Mouse (Mus musculus) forebrain, embryonic 12.5 days (tissue): Measurements from ENCODE around the gene Sqstm1. TPM values are rescaled to one million over a fixed set of nuclear protein-coding genes. Genes with fewer than 3 reads are reported as not detected.

Source experiments
- ATAC-seq: fragments of 200-750 bp; cut with Nextera tagmentation; 2 replicates; pipeline ENCODE4 v1.8.0; 2017; ENCODE audit warnings: moderate TSS enrichment; ENCODE audit not compliant: low FRiP score
- H3K27ac ChIP-seq: fragments of 300-500 bp; sonication (generic); 2 replicates; pipeline ENCODE4 v1.5.1; 2016; ENCODE audit warnings: mild to moderate bottlenecking
- H3K27me3 ChIP-seq: fragments of 300-500 bp; sonication (generic); 2 replicates; pipeline ENCODE4 v1.6.1; 2016; ENCODE audit warnings: mild to moderate bottlenecking
- H3K36me3 ChIP-seq: fragments of 300-500 bp; sonication (generic); replicated peaks from 2 replicates; pipeline ENCODE4 v1.6.1; 2016; ENCODE audit warnings: mild to moderate bottlenecking
- H3K4me1 ChIP-seq: fragments of 300-500 bp; sonication (generic); 2 replicates; pipeline ENCODE4 v1.6.1; 2016
- H3K4me2 ChIP-seq: fragments of 300-500 bp; sonication (generic); 2 replicates; pipeline ENCODE4 v1.6.1; 2016; ENCODE audit warnings: mild to moderate bottlenecking, moderate library complexity
- H3K4me3 ChIP-seq: fragments of 300-500 bp; sonication (generic); replicated peaks from 2 replicates; pipeline ENCODE4 v1.5.1; 2016; ENCODE audit warnings: mild to moderate bottlenecking
- H3K9ac ChIP-seq: fragments of 300-500 bp; sonication (generic); 2 replicates; pipeline ENCODE4 v1.6.1; 2016; ENCODE audit warnings: mild to moderate bottlenecking
- H3K9me3 ChIP-seq: fragments of 300-500 bp; sonication (generic); 2 replicates; pipeline ENCODE4 v1.6.1; 2016
- WGBS: fragments of 180-500 bp; shearing (Covaris S2); methylation state at CpG from one replicate; pipeline ENCODE4 v1.1.7; 2016; 5-methylcytosine and 5-hydroxymethylcytosine counted together
- polyA plus RNA-seq: library from polyadenylated mRNA; unstranded; fragments of >200 nt; fragmentation: Nextera tagmentation; extraction: Ambion mirVana; gene quantifications from 2 replicates; pipeline ENCODE4 v1.2.1, GENCODE M21; 2016

Sqstm1 gene
- polyA plus RNA-seq, 1 experiment from 2014 or later = 169 TPM

DNA sequence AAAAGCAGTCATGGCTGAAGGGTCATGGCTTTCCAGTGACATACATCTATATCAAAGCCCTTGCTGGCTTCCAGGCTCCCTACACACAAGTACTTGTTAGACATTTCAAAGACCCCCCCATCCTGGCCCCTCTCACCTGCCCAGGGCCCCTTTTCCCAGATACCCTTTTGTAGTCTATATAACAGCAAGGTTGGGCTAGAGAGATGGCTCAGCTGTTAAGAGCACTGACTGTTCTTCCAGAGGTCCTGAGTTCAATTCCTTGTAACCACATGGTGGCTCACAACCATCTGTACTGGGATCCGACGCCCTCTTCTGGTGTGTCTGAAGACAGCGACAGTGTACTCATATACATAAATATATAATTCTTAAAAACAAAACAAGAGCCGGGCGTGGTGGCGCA is 4.0 kb upstream of the Sqstm1 start:
- no peaks in the 10 kb centered on the region for H3K27me3 ChIP-seq
- ATAC-seq = no peak
- no peak overlapping the region for H3K4me2 ChIP-seq
- 92% methylated on average over 6 of the region's 6 CpGs for WGBS
- no peak overlapping the region for H3K4me3 ChIP-seq
- H3K27ac ChIP-seq = no peak overlapping the region
- H3K9ac ChIP-seq = no peak overlapping the region
- H3K9me3 ChIP-seq = no peaks in the 10 kb centered on the region
- H3K36me3 ChIP-seq = no peaks in the 10 kb centered on the region
- H3K4me1 ChIP-seq = peaks cover 18% of the 10 kb centered on the region

DNA sequence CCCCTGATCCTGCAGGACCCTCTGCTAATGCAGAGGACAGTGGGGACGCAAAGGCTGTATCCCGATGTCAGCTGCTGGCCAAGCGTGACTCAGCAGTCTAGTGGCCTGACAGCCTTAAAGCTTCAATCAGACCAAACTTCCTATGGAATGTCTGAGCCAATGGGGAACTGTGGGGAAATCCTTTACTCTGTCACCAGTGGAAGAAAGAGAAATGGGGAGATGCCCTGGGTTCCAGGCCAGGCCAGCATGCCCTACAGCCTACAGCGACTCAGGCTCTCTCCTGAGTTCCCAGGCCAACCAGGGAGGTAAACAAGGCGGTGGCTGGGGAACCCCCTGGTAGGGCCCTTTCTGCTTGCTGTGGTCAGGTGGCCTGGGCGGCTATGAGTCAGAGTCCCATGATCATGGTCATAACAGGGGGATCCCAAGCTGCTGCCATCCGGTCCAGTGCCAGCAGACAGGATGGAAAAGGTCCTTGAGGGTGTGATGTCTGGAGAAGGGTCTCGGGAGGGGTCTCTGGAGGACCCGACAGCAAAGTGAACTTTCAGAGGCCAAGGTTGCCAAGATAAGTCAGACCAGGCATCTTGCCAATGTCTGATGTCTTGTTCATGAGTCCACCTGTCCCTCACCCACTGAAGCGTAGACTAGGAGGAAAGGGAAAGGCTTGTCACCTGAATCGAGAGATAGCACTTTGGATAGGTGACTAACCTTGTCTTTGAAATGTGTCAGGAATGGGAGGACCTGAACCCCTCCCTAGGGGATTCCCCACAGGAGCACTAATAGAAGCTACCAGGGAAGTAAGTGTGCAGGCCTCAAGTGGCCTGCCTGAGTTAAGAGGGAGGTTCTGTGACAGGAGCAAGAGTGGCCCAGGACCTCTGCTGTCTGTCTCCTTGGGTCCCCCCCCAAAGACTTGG is 2.5 kb upstream of the Sqstm1 start:
- 67% methylated on average over 11 of the region's 11 CpGs for WGBS

DNA sequence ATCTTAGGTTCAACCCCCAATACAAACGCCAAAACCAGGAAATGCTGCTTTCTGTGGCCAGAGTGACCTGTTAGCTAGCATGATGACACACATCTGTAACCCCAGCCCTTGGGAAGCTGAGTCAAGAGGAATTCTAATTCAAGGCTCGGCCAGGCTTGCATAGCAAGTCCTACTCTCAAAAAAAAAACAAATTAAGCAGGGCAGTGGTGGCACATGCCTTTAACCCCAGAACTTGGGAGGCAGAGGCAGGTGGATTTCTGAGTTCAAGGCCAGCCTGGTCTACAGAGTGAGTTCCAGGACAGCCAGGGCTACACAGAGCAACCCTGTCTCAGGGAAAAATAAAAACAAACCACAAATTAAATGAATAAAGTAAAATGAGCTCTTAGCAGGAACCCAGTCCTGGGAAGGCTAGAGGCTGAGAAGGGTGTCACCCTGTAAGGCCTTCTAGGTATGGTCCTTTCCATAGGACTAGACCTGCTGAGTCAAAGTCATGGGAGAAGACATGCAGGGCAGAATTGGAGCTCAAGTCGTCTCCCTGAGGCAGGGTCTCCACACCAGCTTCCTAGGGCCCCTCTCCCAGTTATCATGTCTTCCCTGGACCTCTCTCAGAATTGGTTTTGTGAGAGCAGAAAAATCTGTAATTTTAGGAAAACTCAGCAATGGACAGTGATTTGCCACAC is 1.6 kb upstream of the Sqstm1 start:
- no peak for ATAC-seq
- H3K27me3 ChIP-seq = no peaks in the 10 kb centered on the region
- H3K36me3 ChIP-seq = peaks cover 7% of the 10 kb centered on the region
- H3K4me1 ChIP-seq = peaks cover 27% of the 10 kb centered on the region
- no peaks in the 10 kb centered on the region for H3K9me3 ChIP-seq
- 81% methylated on average over 3 of the region's 3 CpGs for WGBS
- no peak overlapping the region for H3K4me3 ChIP-seq
- no peak overlapping the region for H3K9ac ChIP-seq
- no peak overlapping the region for H3K27ac ChIP-seq
- no peak overlapping the region for H3K4me2 ChIP-seq

More for the DNA sequence above, 2.5 kb upstream of the Sqstm1 start:
- Histone ChIP-seq H3K36me3 (no peaks in the 10 kb centered on the region), H3K9me3 (no peaks in the 10 kb centered on the region), H3K27ac (0 out of 2 replicates have a peak overlapping the region, but pooled peaks have one; percentile 0), H3K4me3 (no peak overlapping the region), H3K4me2 (no peak overlapping the region), H3K27me3 (no peaks in the 10 kb centered on the region), H3K4me1 (peaks cover 27% of the 10 kb centered on the region), H3K9ac (no peak overlapping the region)
- no peak for ATAC-seq

DNA sequence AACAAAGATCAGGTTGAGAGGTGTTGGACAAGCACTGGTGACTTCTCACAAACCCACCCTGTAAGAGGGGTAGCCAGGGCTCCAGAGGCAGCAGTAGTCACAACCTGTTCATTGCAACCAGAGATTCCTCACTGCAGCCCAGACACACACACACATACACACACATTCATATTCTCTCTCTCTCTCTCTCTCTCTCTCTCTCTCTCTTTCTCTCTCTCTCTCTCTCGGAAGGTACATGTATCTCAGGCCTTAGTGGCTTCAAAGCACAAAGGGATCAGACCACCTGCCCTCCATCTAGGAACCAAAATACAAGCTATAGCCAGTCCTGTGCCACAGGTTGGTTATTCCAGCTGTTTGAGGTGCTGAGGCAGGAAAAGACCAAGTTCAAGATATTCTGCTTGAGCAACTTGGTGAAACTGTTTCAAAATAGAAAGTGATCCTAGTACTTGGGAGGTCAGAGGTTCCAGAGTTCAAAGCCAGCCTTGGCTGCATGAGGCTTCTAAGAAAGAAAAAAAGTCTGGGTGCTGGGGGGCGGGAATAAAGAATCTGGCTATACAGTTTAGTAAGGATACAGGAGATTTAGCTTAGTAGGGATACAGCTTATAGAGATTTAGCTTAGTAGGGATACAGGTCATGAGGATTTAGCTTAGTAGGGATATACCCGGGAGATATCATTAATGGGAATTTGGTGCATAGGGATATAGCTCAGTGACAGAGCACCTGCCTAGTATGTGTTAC is 864 bp upstream of the Sqstm1 start:
- 90% methylated on average over 3 of the region's 3 CpGs for WGBS
- Histone ChIP-seq H3K9me3 (no peaks in the 10 kb centered on the region), H3K4me3 (peak overlapping the region; percentile 68), H3K27ac (peak overlapping the region; percentile 93; the same call in 1 of the 2 replicates), H3K9ac (no peak overlapping the region; the same call in 1 of the 2 replicates), H3K4me1 (peaks cover 25% of the 10 kb centered on the region), H3K4me2 (peak overlapping the region; percentile 61), H3K27me3 (no peaks in the 10 kb centered on the region), H3K36me3 (peaks cover 15% of the 10 kb centered on the region)
- no peak for ATAC-seq

DNA sequence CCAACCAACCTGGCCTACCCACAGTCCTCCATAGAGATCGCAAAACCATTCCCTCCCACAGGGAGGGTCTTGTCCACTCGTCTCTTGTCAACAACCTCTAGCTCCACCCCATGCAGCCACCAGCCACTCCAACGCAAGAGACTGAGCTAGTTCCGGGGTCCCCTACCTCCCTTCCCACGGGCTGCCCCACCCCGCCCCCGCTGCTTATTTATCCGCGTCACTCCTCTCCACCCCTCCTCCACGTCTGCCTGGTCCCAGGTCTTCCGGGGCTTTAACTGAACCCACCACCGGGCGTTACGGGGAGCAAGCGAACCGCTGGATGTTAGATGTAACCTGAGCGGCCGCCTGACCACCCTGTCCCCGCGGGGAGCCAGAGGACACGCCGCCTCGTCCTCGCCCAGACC is 524 bp downstream of the Sqstm1 start:
- Histone ChIP-seq H3K36me3 (peaks cover 28% of the 10 kb centered on the region), H3K9me3 (no peaks in the 10 kb centered on the region), H3K9ac (peak overlapping the region; percentile 73), H3K4me1 (peaks cover 13% of the 10 kb centered on the region), H3K4me3 (peak overlapping the region; percentile 68), H3K27ac (peak overlapping the region; percentile 93), H3K4me2 (peak overlapping the region; percentile 61), H3K27me3 (no peaks in the 10 kb centered on the region)
- WGBS = under 1% methylated on average over 24 of the region's 24 CpGs
- ATAC-seq = peak; percentile 95

DNA sequence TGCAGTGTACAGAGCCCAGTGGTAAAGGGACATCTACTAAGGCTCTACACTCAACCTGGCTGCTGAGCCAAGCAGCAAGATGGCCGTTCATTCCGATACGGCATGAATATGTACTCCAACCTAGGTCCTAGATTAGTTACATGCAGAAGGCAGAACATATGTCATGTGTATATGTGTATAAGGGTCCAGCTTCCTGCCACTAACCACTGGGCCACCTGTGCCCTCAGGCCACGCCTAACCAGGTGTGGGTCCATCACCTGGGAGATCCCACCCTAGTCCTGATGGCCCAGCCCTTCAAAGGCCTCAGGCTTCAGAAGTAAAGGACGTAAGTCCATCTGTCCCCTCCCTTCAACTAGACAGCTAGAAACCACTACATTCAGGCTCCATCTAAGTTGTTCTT is 2.6 kb downstream of the Sqstm1 start:
- no peak overlapping the region for H3K4me3 ChIP-seq
- no peak overlapping the region for H3K9ac ChIP-seq
- no peaks in the 10 kb centered on the region for H3K27me3 ChIP-seq
- WGBS = 98% methylated on average over 5 of the region's 5 CpGs
- H3K4me1 ChIP-seq = peaks cover 13% of the 10 kb centered on the region
- no peak overlapping the region for H3K27ac ChIP-seq
- ATAC-seq = no peak
- peaks cover 46% of the 10 kb centered on the region for H3K36me3 ChIP-seq
- no peaks in the 10 kb centered on the region for H3K9me3 ChIP-seq
- H3K4me2 ChIP-seq = no peak overlapping the region

DNA sequence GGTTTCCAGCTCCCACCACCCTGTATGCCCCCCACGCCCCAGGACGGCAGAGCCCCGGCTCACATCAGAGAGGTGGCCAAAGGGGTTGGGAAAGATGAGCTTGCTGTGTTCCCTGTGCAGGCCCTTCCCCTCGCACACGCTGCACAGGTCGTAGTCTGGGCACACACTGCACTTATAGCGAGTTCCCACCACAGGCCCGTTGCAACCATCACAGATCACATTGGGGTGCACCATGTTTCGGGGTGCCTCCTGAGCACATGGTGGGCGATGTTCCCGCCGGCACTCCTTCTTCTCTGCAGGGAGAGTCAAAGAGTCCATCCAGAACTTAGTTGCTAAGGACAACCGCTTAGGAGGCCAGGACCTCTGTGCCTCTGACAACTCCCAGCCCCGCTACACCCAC is 3.3 kb downstream of the Sqstm1 start:
- H3K9ac ChIP-seq = no peak overlapping the region
- H3K27ac ChIP-seq = no peak overlapping the region
- peaks cover 52% of the 10 kb centered on the region for H3K36me3 ChIP-seq
- no peaks in the 10 kb centered on the region for H3K27me3 ChIP-seq
- no peak overlapping the region for H3K4me2 ChIP-seq
- no peak for ATAC-seq
- no peak overlapping the region for H3K4me3 ChIP-seq
- peaks cover 13% of the 10 kb centered on the region for H3K4me1 ChIP-seq
- WGBS = 97% methylated on average over 14 of the region's 14 CpGs
- no peaks in the 10 kb centered on the region for H3K9me3 ChIP-seq

DNA sequence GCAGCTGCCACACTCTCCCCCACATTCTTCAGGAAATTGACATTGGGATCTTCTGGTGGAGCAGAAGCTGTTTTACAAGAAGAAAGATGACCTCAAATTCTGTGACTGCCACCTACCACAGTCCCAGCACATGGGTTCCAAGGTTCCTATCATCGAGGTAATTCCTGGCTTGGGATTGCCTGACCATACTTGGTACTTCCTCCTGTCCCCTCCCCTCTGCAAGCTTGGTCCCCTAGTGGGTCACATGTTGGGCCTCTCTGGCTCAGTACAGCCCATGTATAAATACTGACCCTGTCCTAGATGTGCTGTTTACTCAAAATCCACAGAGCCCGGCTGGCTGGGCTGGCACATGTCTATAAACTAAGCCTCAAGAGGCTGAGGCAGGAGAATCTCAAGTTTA is 4.6 kb downstream of the Sqstm1 start:
- no peak for ATAC-seq

DNA sequence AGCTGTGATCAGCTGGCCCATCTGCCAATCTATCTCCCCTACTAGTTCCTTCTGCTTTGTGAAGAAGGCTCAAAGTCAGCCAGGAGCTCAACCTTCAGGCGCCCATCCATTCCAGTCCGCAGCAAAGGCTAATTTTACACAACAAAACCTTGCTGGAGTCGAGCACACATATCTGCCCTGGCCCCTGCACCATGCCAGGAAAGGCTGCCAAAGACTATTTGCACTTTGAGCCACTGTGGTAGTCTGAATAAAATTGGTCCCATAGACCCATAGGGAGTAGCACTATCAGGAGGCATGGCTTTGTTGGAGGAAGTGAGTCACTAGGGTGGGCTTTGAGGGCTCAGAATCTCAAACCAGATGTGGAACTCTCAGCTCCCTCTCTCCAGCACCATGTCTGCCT is 5.2 kb downstream of the Sqstm1 start:
- H3K4me1 ChIP-seq = peaks cover 9% of the 10 kb centered on the region
- ATAC-seq = no peak
- H3K4me3 ChIP-seq = no peak overlapping the region
- peaks cover 71% of the 10 kb centered on the region for H3K36me3 ChIP-seq
- H3K4me2 ChIP-seq = no peak overlapping the region
- H3K9me3 ChIP-seq = no peaks in the 10 kb centered on the region
- H3K9ac ChIP-seq = no peak overlapping the region
- H3K27ac ChIP-seq = no peak overlapping the region
- 93% methylated on average over 3 of the region's 3 CpGs for WGBS
- H3K27me3 ChIP-seq = no peaks in the 10 kb centered on the region

More for the DNA sequence above, 4.6 kb downstream of the Sqstm1 start:
- Histone ChIP-seq H3K36me3 (peaks cover 65% of the 10 kb centered on the region), H3K4me2 (no peak overlapping the region), H3K9me3 (no peaks in the 10 kb centered on the region), H3K9ac (no peak overlapping the region), H3K4me3 (no peak overlapping the region), H3K27me3 (no peaks in the 10 kb centered on the region), H3K27ac (no peak overlapping the region), H3K4me1 (peaks cover 11% of the 10 kb centered on the region)
- WGBS = 85% methylated on average over 2 of the region's 2 CpGs

DNA sequence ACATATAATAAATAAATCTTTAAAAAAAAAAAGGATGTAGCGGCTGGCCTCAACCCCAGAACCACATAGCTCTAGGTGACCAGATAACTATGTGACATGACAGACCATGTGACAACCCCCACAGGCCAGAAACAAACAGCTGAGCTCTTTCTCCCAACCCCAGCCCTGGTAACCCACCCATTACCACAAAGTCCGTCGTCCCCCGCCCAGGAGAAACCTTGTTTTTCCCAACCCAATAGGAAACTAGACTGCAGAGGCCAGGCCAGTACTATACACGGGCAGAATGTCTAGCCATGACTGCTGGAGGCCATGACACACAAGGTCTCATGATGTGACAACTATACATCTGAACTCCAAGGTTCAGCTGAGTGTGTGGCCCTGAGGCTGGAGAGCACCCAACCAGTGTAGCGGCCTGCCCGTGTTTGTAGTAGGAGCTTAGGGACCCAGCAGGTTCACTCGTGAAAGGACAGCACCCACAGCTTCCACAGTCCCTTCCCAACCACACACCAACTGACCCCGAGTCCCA is 7.3 kb downstream of the Sqstm1 start:
- Histone ChIP-seq H3K4me2 (no peak overlapping the region), H3K9me3 (no peaks in the 10 kb centered on the region), H3K36me3 (peaks cover 89% of the 10 kb centered on the region), H3K27me3 (no peaks in the 10 kb centered on the region), H3K4me3 (no peak overlapping the region), H3K9ac (no peak overlapping the region), H3K4me1 (no peaks in the 10 kb centered on the region; the same call in 1 of the 2 replicates), H3K27ac (no peak overlapping the region)
- WGBS = 90% methylated on average over 9 of the region's 9 CpGs
- ATAC-seq = no peak

DNA sequence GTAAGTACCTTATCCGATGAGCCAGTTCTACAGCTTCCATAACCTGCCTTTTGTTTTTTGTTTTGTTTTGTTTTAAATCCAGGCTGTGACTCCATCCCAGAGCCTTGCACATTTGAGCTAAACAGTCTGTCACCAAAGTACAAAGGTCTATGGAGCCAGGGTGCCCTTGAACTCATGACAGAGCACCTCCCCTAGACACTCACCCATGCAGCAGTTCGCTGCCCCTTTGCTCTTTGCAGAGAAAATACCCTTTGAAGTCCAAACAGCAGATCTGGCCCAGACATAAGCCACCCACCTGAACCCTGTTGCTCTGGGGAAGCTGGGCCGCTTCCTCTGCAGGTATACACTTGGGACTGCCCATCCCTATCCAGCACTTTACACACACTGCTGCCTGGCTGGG is 9.0 kb downstream of the Sqstm1 start:
- Histone ChIP-seq H3K4me2 (no peak overlapping the region), H3K9ac (no peak overlapping the region), H3K27ac (no peak overlapping the region), H3K27me3 (no peaks in the 10 kb centered on the region), H3K4me1 (no peaks in the 10 kb centered on the region), H3K9me3 (no peaks in the 10 kb centered on the region), H3K4me3 (no peak overlapping the region), H3K36me3 (peaks cover 93% of the 10 kb centered on the region)
- no peak for ATAC-seq
- 93% methylated on average over 3 of the region's 3 CpGs for WGBS

DNA sequence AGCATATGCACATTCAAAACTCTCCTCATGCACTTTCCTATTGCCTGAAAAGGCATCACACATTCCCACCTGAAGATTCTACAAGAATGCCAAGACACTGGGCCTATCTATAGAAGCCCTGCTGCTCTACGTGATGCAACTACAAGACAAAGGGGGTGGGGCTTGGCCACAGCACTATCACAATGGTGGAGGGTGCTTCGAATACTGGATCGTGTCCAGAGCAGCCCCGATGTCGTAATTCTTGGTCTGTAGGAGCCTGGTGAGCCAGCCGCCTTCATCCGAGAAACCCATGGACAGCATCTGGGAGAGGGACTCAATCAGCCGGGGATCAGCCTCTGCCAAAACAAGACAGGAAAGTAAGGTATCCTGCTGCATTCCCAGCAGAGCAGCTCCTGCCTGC is 10.0 kb downstream of the Sqstm1 start:
- no peaks in the 10 kb centered on the region for H3K9me3 ChIP-seq
- H3K27ac ChIP-seq = no peak overlapping the region
- no peak overlapping the region for H3K4me3 ChIP-seq
- H3K9ac ChIP-seq = no peak overlapping the region
- H3K27me3 ChIP-seq = no peaks in the 10 kb centered on the region
- no peak overlapping the region for H3K4me2 ChIP-seq
- WGBS = 92% methylated on average over 8 of the region's 8 CpGs
- no peak for ATAC-seq
- no peaks in the 10 kb centered on the region for H3K4me1 ChIP-seq
- peaks cover 89% of the 10 kb centered on the region for H3K36me3 ChIP-seq
